In the genomic region with DNA sequence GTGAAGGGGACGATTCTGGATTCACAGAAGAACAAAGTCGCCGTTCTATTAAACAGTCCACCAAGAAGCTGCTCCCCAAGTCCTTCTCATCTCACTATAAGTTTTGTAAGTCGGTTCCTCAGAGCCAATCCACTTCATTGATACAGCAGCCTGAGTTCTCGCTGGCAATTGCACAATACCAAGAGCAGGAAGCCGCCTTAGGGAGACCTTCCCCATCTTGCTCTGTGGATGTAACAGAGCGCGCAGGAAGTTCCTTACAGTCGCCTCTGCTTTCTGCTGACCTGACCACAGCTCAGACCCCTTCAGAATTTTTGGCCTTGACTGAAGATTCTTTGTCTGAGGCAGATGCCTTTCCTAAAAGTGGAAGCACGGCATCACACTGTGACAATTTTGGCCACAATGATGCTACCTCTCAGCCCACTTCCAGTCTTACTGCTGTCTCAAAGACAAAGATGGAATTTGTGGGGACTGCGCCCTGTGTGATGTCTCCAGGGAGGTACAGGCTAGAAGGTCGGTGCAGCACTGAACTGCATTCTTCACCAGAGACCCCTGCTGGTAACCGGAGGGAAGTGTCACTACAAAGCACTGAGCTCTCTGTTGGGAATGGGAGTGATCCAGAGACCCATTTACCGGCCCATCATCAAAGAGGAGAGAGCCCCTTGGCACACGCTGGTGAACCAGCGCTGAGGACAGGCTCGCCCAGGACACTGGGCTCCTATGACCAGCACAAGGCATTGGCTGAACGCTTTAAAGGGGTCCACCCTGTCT, we compare ENCODE assay signal across 17 mouse cellular contexts.
A peak's percentile ranks its signal among the peaks of the same experiment; 100 is the strongest.
DNase-seq lines count a peak whose midpoint lies in the region; ATAC-seq and TF ChIP-seq lines count a peak whose summit lies in the region.
"Had no signal": no experiment of that assay in that cellular context is flagged by ENCODE, and none has a peak within 500 bp of the region (broad histone marks: within the 10 kb centered on the region; RNA-seq: fewer than 3 reads in every experiment).

No protein-coding gene starts in this region.

- no peaks in the 10 kb centered on the region for H3K4me1 ChIP-seq in MEL (ENCODE audit: control insufficient read depth in 1 of 2, insufficient read depth in 2 of 2, low read length in 2 of 2)
- H3K4me1 ChIP-seq: forebrain, embryonic 15.5 days; intestine, embryonic 15.5 days; liver, embryonic 13.5 days; megakaryocyte, embryonic 14.5 days had no signal

- no peak for TF ChIP-seq RAD21 in MEL (IDR thresholded peaks at IDR 0.05; ENCODE audit: low read depth, low read length)

- no peaks in the 10 kb centered on the region for H3K79me2 ChIP-seq in MEL (ENCODE audit: control insufficient read depth, insufficient read depth, low read length, poor library complexity)

- TF ChIP-seq EP300 in MEL (IDR thresholded peaks at IDR 0.05; ENCODE audit: low read depth in 1 of 2, low read length in 2 of 2), result no peak

- intact Hi-C loops in left cerebral cortex, adult 2 months (cut with DNase I), result no loop called here
- intact Hi-C loops in left cerebral cortex, postnatal 10 days (cut with DNase I), result no loop called here

- TF ChIP-seq CTCF in left cerebral cortex, adult 2 months (IDR thresholded peaks at IDR 0.05), result peak; percentile 18
- TF ChIP-seq CTCF in MEL (IDR thresholded peaks at IDR 0.05 in 2 of 3, conservative IDR thresholded peaks at IDR 0.05 in 1 of 3; ENCODE audit: control insufficient read depth in 1 of 3, insufficient read depth in 1 of 3, low read depth in 2 of 3, low read length in 3 of 3, poor library complexity in 1 of 3, severe bottlenecking in 1 of 3), result peak; percentile 4 to 15 (median 14); a peak in 2 of 6 replicates

- H3K27me3 ChIP-seq in MEL (ENCODE audit: control insufficient read depth in 1 of 2, insufficient read depth in 2 of 2, low read length in 2 of 2), result no peaks in the 10 kb centered on the region
- H3K27me3 ChIP-seq: forebrain, embryonic 15.5 days; intestine, embryonic 15.5 days; liver, embryonic 13.5 days; megakaryocyte, embryonic 14.5 days had no signal

- DNase-seq in CD4-positive, CD25-positive, alpha-beta regulatory T cell, adult 2 months (ENCODE audit: low read depth, low spot score), result peak; percentile 4
- no peak for DNase-seq in left cerebral cortex, adult 2 months (ENCODE audit: extremely low spot score in 1 of 2, low spot score in 2 of 2)
- DNase-seq in left cerebral cortex, postnatal 10 days (ENCODE audit: extremely low spot score in 1 of 2, low spot score in 2 of 2), result no peak
- peak; percentile 2 for DNase-seq in MEL (ENCODE audit: low read depth, low spot score)
- no peak for DNase-seq in c-Kit-positive CD71-positive TER-119-positive erythroid progenitor cells, embryonic 14.5 days (ENCODE audit: low spot score)
- DNase-seq in adrenal gland, postnatal 4 days (ENCODE audit: low spot score in 2 of 2), result no peak
- DNase-seq: adrenal gland, adult 2 months; cerebellum, postnatal 36 days; gastrocnemius, postnatal 25 days; heart, postnatal 14 days; liver, embryonic 13.5 days; right cerebral cortex, postnatal 25 days had no signal

- H3K27ac ChIP-seq in left cerebral cortex, adult 2 months, result no peak overlapping the region
- no peak overlapping the region for H3K27ac ChIP-seq in MEL (ENCODE audit: control insufficient read depth, low read depth, low read length)
- H3K27ac ChIP-seq: forebrain, embryonic 15.5 days; intestine, embryonic 15.5 days; liver, embryonic 13.5 days had no signal

- H3K4me3 ChIP-seq in left cerebral cortex, adult 2 months, result no peak overlapping the region
- no peak overlapping the region for H3K4me3 ChIP-seq in MEL (ENCODE audit: control insufficient read depth in 1 of 2, insufficient read depth in 1 of 2, low read depth in 2 of 2, low read length in 2 of 2)
- H3K4me3 ChIP-seq: forebrain, embryonic 15.5 days; intestine, embryonic 15.5 days; liver, embryonic 13.5 days; megakaryocyte, embryonic 14.5 days had no signal

- no peak for ATAC-seq in CD4-positive, CD25-positive, alpha-beta regulatory T cell, adult 4 months
- ATAC-seq in megakaryocyte, adult 5-6 weeks (ENCODE audit: poor library complexity, severe bottlenecking), result 0 out of 2 replicates have a peak, but pooled peaks have one; percentile 33
- ATAC-seq: forebrain, embryonic 15.5 days; intestine, embryonic 15.5 days had no signal

- H3K9ac ChIP-seq in MEL (ENCODE audit: control insufficient read depth, low read depth, low read length, poor library complexity, severe bottlenecking), result no peak overlapping the region
- H3K9ac ChIP-seq: forebrain, embryonic 15.5 days; intestine, embryonic 15.5 days; liver, embryonic 13.5 days had no signal

- no peak for TF ChIP-seq POLR2A in MEL (IDR thresholded peaks at IDR 0.05; ENCODE audit: control insufficient read depth in 1 of 2, insufficient read depth in 1 of 2, low read depth in 1 of 2, low read length in 2 of 2, poor library complexity in 1 of 2)

- no peaks in the 10 kb centered on the region for H3K36me3 ChIP-seq in MEL (ENCODE audit: control insufficient read depth in 1 of 2, insufficient read depth in 2 of 2, low read length in 2 of 2)
- H3K36me3 ChIP-seq: intestine, embryonic 15.5 days; liver, embryonic 13.5 days had no signal

- no peaks in the 10 kb centered on the region for H3K9me3 ChIP-seq in MEL (replicated peaks; ENCODE audit: insufficient read depth, low read length)
- H3K9me3 ChIP-seq: forebrain, embryonic 15.5 days; intestine, embryonic 15.5 days; liver, embryonic 13.5 days had no signal

TF ChIP-seq in MEL, 35 proteins besides CTCF, POLR2A, EP300 and RAD21:
- TF ChIP-seq JUND (IDR thresholded peaks at IDR 0.05; ENCODE audit: low read depth, low read length) (no peak), USF2 (IDR thresholded peaks at IDR 0.05; ENCODE audit: borderline replicate concordance in 1 of 2, insufficient read depth in 1 of 2, low read depth in 1 of 2, low read length in 2 of 2) (no peak), TBP (IDR thresholded peaks at IDR 0.05; ENCODE audit: low read depth, low read length) (no peak), CHD2 (IDR thresholded peaks at IDR 0.05; ENCODE audit: low read length) (no peak), ELF1 (IDR thresholded peaks at IDR 0.05; ENCODE audit: low read depth, low read length) (no peak), ZNF384 (IDR thresholded peaks at IDR 0.05; ENCODE audit: low read depth, low read length) (no peak), HCFC1 (IDR thresholded peaks at IDR 0.05; ENCODE audit: low read depth, low read length) (no peak), POLR2AphosphoS5 (IDR thresholded peaks at IDR 0.05; ENCODE audit: borderline replicate concordance, low read depth, low read length) (no peak), MXI1 (IDR thresholded peaks at IDR 0.05; ENCODE audit: low read depth, low read length) (no peak), NELFE (IDR thresholded peaks at IDR 0.05; ENCODE audit: low read depth, low read length) (no peak), BHLHE40 (IDR thresholded peaks at IDR 0.05; ENCODE audit: borderline replicate concordance, low read depth, low read length) (no peak), MYC (IDR thresholded peaks at IDR 0.05; ENCODE audit: low read depth, low read length) (no peak), ZC3H11A (IDR thresholded peaks at IDR 0.05; ENCODE audit: low read depth, low read length) (no peak), MAFK (IDR thresholded peaks at IDR 0.05; ENCODE audit: borderline replicate concordance, low read depth, low read length) (no peak), RCOR1 (IDR thresholded peaks at IDR 0.05; ENCODE audit: low read depth, low read length) (no peak), CHD1 (IDR thresholded peaks at IDR 0.05; ENCODE audit: low read depth, low read length) (no peak), SMC3 (IDR thresholded peaks at IDR 0.05; ENCODE audit: low read depth, low read length) (no peak), MAX (IDR thresholded peaks at IDR 0.05; ENCODE audit: low read length) (no peak)

Comparison
In these comparisons a context has a peak if more than half of its experiments do, and no peak if none do; other contexts are left out.
1. DNase-seq: peak in CD4-positive, CD25-positive, alpha-beta regulatory T cell, adult 2 months (single experiment) and MEL (single experiment); none in left cerebral cortex, adult 2 months (0 of 2), left cerebral cortex, postnatal 10 days (0 of 2), c-Kit-positive CD71-positive TER-119-positive erythroid progenitor cells, embryonic 14.5 days (single experiment) and adrenal gland, postnatal 4 days (0 of 2).